Comparison of ENCODE assay signal across 8 mouse cellular contexts in the genomic region with DNA sequence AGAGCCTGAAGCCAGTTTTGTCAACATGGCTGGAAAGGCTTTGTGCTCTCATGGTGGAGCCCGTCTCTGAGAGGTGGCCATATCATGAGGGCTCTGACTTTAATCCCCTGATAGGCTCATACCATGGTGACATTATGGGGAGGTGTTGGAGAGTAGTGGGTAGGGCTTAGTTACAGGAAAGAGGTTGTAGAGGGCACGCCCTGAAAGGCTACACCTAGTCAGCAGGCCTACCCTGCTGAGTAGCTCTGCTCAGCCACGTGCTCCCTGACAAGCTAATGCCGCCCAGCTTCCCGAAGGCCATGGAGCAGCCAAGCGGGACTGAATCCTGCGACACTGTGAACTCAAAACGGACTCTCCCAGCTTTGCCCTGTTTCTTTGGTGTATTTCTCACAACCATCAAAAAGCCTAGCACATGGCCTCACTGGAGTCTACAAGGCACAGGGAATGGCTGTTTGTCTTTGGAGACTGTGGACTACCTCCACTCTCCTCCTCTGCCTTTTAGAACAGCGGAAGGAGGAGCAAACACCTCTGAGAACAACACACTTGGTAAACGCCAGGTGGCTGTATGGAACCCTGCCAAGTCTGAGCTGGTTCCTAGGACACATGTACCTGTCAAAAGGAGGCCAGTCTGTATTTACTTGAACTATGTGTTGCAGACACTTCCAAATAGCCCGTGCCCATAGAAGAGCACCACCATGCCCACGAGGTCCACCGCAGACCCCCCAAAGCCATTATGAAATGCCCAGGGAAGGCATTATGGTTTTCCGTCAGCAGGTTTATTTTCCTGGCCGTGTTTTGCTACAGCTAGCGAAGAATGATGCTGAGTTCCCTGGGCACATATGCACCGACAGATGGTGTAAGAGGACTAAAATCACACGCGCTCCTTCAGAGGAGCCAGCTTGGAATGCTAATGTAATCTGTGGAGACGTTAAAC.
DNase-seq lines count a peak whose midpoint lies in the region; ATAC-seq and TF ChIP-seq lines count a peak whose summit lies in the region.

No protein-coding gene starts in this region.

- peak; percentile 22 for DNase-seq in embryo, embryonic 10 days (ENCODE audit: low spot score)
- no peak for DNase-seq in embryo, embryonic 9.5 days (ENCODE audit: extremely low spot score)
- peak; percentile 92 to 94 for DNase-seq in cerebellum, postnatal 10 days
- DNase-seq in hindbrain, postnatal 0 days (ENCODE audit: low spot score) = peak; percentile 85
- peak; percentile 67 to 86 for DNase-seq in layer of hippocampus, postnatal 14 days (ENCODE audit: low spot score in 2 of 2)
- no peak for DNase-seq in thymus, postnatal 0 days (ENCODE audit: low spot score)

- 45% methylated on average over 20 of the region's 20 CpGs for WGBS in hindbrain, postnatal 0 days
- 60% methylated on average over 20 of the region's 20 CpGs for WGBS in midbrain, embryonic 13.5 days

- peaks cover 8% of the 10 kb centered on the region; the same call in 1 of the 2 replicates for H3K4me1 ChIP-seq in hindbrain, postnatal 0 days (ENCODE audit: insufficient read depth, low read length)
- peaks cover 16% of the 10 kb centered on the region for H3K4me1 ChIP-seq in midbrain, embryonic 13.5 days (replicated peaks)

- peak; percentile 68 for TF ChIP-seq CTCF in hindbrain, postnatal 0 days (IDR thresholded peaks at IDR 0.05; ENCODE audit: low read depth)

- no peak overlapping the region for H3K9ac ChIP-seq in hindbrain, postnatal 0 days (replicated peaks; ENCODE audit: low read length)
- no peak overlapping the region for H3K9ac ChIP-seq in midbrain, embryonic 13.5 days (replicated peaks)

- H3K27me3 ChIP-seq in hindbrain, postnatal 0 days (ENCODE audit: insufficient read depth, low read length) = no peaks in the 10 kb centered on the region
- H3K27me3 ChIP-seq in midbrain, embryonic 13.5 days = no peaks in the 10 kb centered on the region; the same call in 1 of the 2 replicates

- H3K4me3 ChIP-seq in hindbrain, postnatal 0 days (ENCODE audit: low read length) = no peak overlapping the region
- no peak overlapping the region for H3K4me3 ChIP-seq in midbrain, embryonic 13.5 days (replicated peaks)

- 0 out of 2 replicates have a peak overlapping the region, but pooled peaks have one; percentile 11 for H3K4me2 ChIP-seq in hindbrain, postnatal 0 days (ENCODE audit: low read depth, low read length)
- H3K4me2 ChIP-seq in midbrain, embryonic 13.5 days (replicated peaks) = no peak overlapping the region

- no peaks in the 10 kb centered on the region for H3K9me3 ChIP-seq in hindbrain, postnatal 0 days (ENCODE audit: low read length)
- no peaks in the 10 kb centered on the region for H3K9me3 ChIP-seq in midbrain, embryonic 13.5 days

- ATAC-seq in hindbrain, postnatal 0 days = peak; percentile 83
- peak; percentile 67 for ATAC-seq in midbrain, embryonic 13.5 days
- ATAC-seq in activated CD4-positive, CD25-positive, alpha-beta regulatory T cell, adult 4 months = no peak

- H3K27ac ChIP-seq in hindbrain, postnatal 0 days = peak overlapping the region; percentile 57
- peak overlapping the region; percentile 15; the same call in 1 of the 2 replicates for H3K27ac ChIP-seq in midbrain, embryonic 13.5 days

- no peaks in the 10 kb centered on the region for H3K36me3 ChIP-seq in hindbrain, postnatal 0 days (ENCODE audit: insufficient read depth, low read length)
- no peaks in the 10 kb centered on the region for H3K36me3 ChIP-seq in midbrain, embryonic 13.5 days

Comparison
In these comparisons a context has a peak if more than half of its experiments do, and no peak if none do; other contexts are left out.
1. DNase-seq: peak in embryo, embryonic 10 days (single experiment), cerebellum, postnatal 10 days (2 of 2), hindbrain, postnatal 0 days (single experiment) and layer of hippocampus, postnatal 14 days (2 of 2); none in embryo, embryonic 9.5 days (single experiment) and thymus, postnatal 0 days (single experiment).